Mouse (Mus musculus) induced T-regulatory cell, adult 2 months (primary cell): ENCODE measurements at regions not wholly inside any gene's neighbourhood (a gene's known extent, or its start where the extent isn't known, plus 50 kb on each side); places are given as distances from the start of the nearest gene placed in this dataset.

Experiments used
- DNase-seq: peaks from one replicate; pipeline ENCODE4 v3.0.0-alpha.2; 2012; ENCODE audit warnings: low read depth

DNA sequence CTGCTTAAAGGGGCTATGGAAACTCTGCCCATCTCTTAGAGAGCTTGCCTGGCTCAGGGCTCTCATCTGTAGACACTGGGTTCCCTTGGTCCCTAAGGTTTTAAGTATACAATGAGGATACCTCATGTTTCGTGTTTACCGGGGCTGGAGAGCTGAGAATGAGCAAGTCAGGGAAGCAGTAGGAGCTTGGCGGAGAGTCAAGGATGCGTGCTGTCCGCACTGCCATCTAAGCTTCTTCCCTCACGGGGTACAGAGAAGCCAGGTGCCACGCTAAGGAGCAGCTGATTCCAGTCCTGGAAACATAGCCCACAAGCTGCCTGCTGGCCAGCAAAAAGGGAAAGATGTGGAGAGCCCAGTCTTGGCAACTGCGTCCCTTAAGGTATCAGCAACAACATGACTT, 55.0 kb upstream of the Ttc34 start:
- no peak for DNase-seq

DNA sequence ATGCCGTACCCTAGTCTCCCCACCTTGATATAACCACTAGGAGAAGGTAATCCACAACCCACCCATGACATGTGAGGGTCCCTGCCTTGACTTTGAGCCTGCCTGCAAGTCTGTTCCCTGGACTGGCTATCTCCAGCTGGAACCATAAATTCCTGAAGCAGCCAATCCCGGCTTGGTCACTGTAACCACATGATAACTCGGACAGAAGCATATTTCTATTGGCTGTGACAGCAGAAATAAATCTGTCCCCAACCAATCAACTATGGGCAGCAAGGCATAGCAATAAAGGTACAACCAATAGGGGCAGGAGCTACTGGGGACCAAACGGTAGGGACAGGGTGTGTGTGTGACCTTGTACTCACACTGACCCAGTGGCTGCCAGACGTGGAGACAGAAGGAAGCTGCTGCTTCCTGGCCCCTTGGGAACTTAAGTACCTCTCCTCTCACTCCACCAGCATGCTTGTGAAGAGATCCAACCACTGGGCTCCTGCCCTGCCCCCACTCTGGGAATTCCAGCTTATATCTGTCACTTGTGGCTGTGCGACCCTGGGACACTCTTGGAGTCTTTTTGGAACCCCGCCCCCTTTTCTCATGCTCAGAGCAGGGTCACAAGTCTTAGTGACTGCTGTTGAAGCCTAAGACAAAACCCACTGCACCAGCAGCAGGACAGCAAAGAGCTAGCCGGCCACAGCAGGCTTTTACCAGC, 51.8 kb upstream of the Ttc34 start:
- DNase-seq: no peak

DNA sequence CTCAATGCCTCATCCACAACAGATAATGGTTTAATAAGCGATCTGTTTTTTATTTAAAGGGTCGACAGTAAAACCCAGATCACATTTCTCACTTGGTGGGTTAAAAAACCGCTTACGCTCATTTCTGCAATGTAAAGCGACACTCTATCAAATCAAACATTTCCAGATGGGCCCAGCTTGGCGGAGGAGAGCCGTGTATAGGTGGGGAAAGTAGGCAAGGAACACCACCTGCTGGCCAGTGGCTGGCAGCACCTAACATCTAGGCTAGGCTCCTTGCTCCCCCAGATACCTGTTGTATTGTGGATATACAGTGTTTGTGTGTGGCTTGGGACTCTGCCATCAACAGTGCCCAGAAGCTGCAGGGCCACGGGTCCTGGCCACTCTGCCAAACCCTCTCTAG, 50.1 kb upstream of the Ttc34 start:
- no peak for DNase-seq
